21 mouse cellular contexts compared by ENCODE assay signal in genomic region chr11:115792353-115792752, GRCm38 (mm10). TPM values are rescaled to one million over a fixed set of nuclear protein-coding genes. Genes with fewer than 3 reads are reported as not detected.
DNase-seq lines count a peak whose midpoint lies in the region; ATAC-seq lines count a peak whose summit lies in the region.
"Had no signal": no experiment of that assay in that cellular context is flagged by ENCODE, and none has a peak within 500 bp of the region (broad histone marks: within the 10 kb centered on the region; RNA-seq: fewer than 3 reads in every experiment).

No protein-coding gene starts in this region.

- peak; percentile 14 for DNase-seq in heart, postnatal 4 days
- no peak for DNase-seq in heart, embryonic 10.5 days (ENCODE audit: low spot score)
- peak; percentile 88 for DNase-seq in adrenal gland, postnatal 14 days
- DNase-seq in cerebellum, adult 18-20 months, result peak; percentile 55 to 70
- peak; percentile 52 to 55 for DNase-seq in cerebellum, postnatal 14 days
- no peak for DNase-seq in adipocyte (ENCODE audit: low spot score)
- DNase-seq: heart, adult 11 months; kidney, adult 11 months; kidney, postnatal 4 days; thymus, adult 2 months; thymus, postnatal 4 days had no signal

- peaks cover 97% of the 10 kb centered on the region for H3K36me3 ChIP-seq in heart, embryonic 10.5 days

- no peak overlapping the region for H3K27ac ChIP-seq in heart, embryonic 10.5 days
- H3K27ac ChIP-seq: embryonic facial prominence, embryonic 12.5 days; forebrain, embryonic 12.5 days; heart, embryonic 13.5 days; hindbrain, embryonic 13.5 days; kidney, embryonic 15.5 days; left cerebral cortex, adult 2 months; macrophage; stomach, postnatal 0 days had no signal

- WGBS in heart, embryonic 10.5 days, result 82% methylated on average over 14 of the region's 14 CpGs

- no peak overlapping the region for H3K4me3 ChIP-seq in heart, embryonic 10.5 days
- H3K4me3 ChIP-seq: embryonic facial prominence, embryonic 12.5 days; forebrain, embryonic 12.5 days; heart, embryonic 13.5 days; hindbrain, embryonic 13.5 days; kidney, embryonic 15.5 days; left cerebral cortex, adult 2 months had no signal

- ATAC-seq in erythroid progenitor cell, adult 5-6 weeks (replicated peaks; ENCODE audit: low FRiP score, poor library complexity, severe bottlenecking), result no peak
- ATAC-seq in granulocyte monocyte progenitor cell, adult 5-6 weeks (replicated peaks; ENCODE audit: poor library complexity, severe bottlenecking), result no peak

- no peaks in the 10 kb centered on the region; the same call in 1 of the 2 replicates for H3K4me1 ChIP-seq in heart, embryonic 10.5 days
- H3K4me1 ChIP-seq: embryonic facial prominence, embryonic 12.5 days; forebrain, embryonic 12.5 days; heart, embryonic 13.5 days; kidney, embryonic 15.5 days had no signal

- H3K9me3 ChIP-seq in heart, embryonic 10.5 days, result no peaks in the 10 kb centered on the region
- H3K9me3 ChIP-seq: embryonic facial prominence, embryonic 12.5 days; forebrain, embryonic 12.5 days; heart, embryonic 13.5 days; hindbrain, embryonic 13.5 days; kidney, embryonic 15.5 days had no signal

- H3K27me3 ChIP-seq in heart, embryonic 10.5 days (ENCODE audit: insufficient read depth, poor library complexity, severe bottlenecking), result no peaks in the 10 kb centered on the region
- H3K27me3 ChIP-seq: embryonic facial prominence, embryonic 12.5 days; forebrain, embryonic 12.5 days; heart, embryonic 13.5 days; hindbrain, embryonic 13.5 days; kidney, embryonic 15.5 days had no signal

RNA-seq across cellular contexts. Expression of gene Caskin2, which starts 21.1 kb away (rescaled TPM):
- 10 to 100 TPM; 51.7 to 58.8 TPM for total RNA-seq in heart, postnatal 4 days (2021)
- polyA plus RNA-seq in heart, embryonic 10.5 days (2016; fragmentation: Nextera tagmentation; extraction: Ambion mirVana), result 18.7 and 21.4 TPM in 2 replicates
- total RNA-seq in adrenal gland, postnatal 14 days (2021), result 53.7 and 57.5 TPM in 2 replicates
- 6.7 and 13.0 TPM in 2 replicates for total RNA-seq in erythroid progenitor cell, adult 5-6 weeks (2015; ENCODE audit: low replicate concordance)
- 5.6 and 6.0 TPM in 2 replicates for total RNA-seq in erythroid progenitor cell, adult 5-6 weeks (2017; ENCODE audit: low replicate concordance)
- 1.9 and 5.1 TPM in 2 replicates for total RNA-seq in granulocyte monocyte progenitor cell, adult 5-6 weeks (2014; fragmentation: Nextera tagmentation)
- 1.7 and 3.5 TPM in 2 replicates for total RNA-seq in granulocyte monocyte progenitor cell, adult 5-6 weeks (2017)

RNA-seq across cellular contexts. Expression of gene Tsen54, which starts 22.2 kb away (rescaled TPM):
- total RNA-seq in heart, postnatal 4 days (2021), result 10 to 100 TPM; 13.0 to 14.2 TPM
- 39.1 and 41.7 TPM in 2 replicates for polyA plus RNA-seq in heart, embryonic 10.5 days (2016; fragmentation: Nextera tagmentation; extraction: Ambion mirVana)
- total RNA-seq in adrenal gland, postnatal 14 days (2021), result 16.3 and 20.3 TPM in 2 replicates
- 4.0 and 12.6 TPM in 2 replicates for total RNA-seq in erythroid progenitor cell, adult 5-6 weeks (2015; ENCODE audit: low replicate concordance)
- 3.6 and 4.3 TPM in 2 replicates for total RNA-seq in erythroid progenitor cell, adult 5-6 weeks (2017; ENCODE audit: low replicate concordance)
- 21.9 and 22.5 TPM in 2 replicates for total RNA-seq in granulocyte monocyte progenitor cell, adult 5-6 weeks (2014; fragmentation: Nextera tagmentation)
- total RNA-seq in granulocyte monocyte progenitor cell, adult 5-6 weeks (2017), result 8.5 and 18.6 TPM in 2 replicates

RNA-seq across cellular contexts. Expression of gene Tmem94, which starts 27.1 kb away (rescaled TPM):
- 100 to 1,000 TPM; 103 to 108 TPM for total RNA-seq in heart, postnatal 4 days (2021)
- 35.0 and 56.8 TPM in 2 replicates for polyA plus RNA-seq in heart, embryonic 10.5 days (2016; fragmentation: Nextera tagmentation; extraction: Ambion mirVana)
- 64.4 and 65.1 TPM in 2 replicates for total RNA-seq in adrenal gland, postnatal 14 days (2021)
- 32.1 and 36.9 TPM in 2 replicates for total RNA-seq in erythroid progenitor cell, adult 5-6 weeks (2015; ENCODE audit: low replicate concordance)
- 35.2 and 35.3 TPM in 2 replicates for total RNA-seq in erythroid progenitor cell, adult 5-6 weeks (2017; ENCODE audit: low replicate concordance)
- 17.6 and 33.4 TPM in 2 replicates for total RNA-seq in granulocyte monocyte progenitor cell, adult 5-6 weeks (2014; fragmentation: Nextera tagmentation)
- total RNA-seq in granulocyte monocyte progenitor cell, adult 5-6 weeks (2017), result 9.0 and 17.2 TPM in 2 replicates

RNA-seq across cellular contexts. Expression of gene Llgl2, which starts 31.5 kb away (rescaled TPM):
- 10 to 100 TPM; 20.0 to 21.2 TPM for total RNA-seq in heart, postnatal 4 days (2021)
- 35.0 and 40.8 TPM in 2 replicates for polyA plus RNA-seq in heart, embryonic 10.5 days (2016; fragmentation: Nextera tagmentation; extraction: Ambion mirVana)
- 11.4 and 11.8 TPM in 2 replicates for total RNA-seq in adrenal gland, postnatal 14 days (2021)
- 1.7 TPM in 1 of 2 replicates, not detected in the other for total RNA-seq in erythroid progenitor cell, adult 5-6 weeks (2015; ENCODE audit: low replicate concordance)
- total RNA-seq in erythroid progenitor cell, adult 5-6 weeks (2017; ENCODE audit: low replicate concordance), result 0.26 and 1.8 TPM in 2 replicates
- 4.2 and 11.3 TPM in 2 replicates for total RNA-seq in granulocyte monocyte progenitor cell, adult 5-6 weeks (2014; fragmentation: Nextera tagmentation)
- 2.8 and 4.1 TPM in 2 replicates for total RNA-seq in granulocyte monocyte progenitor cell, adult 5-6 weeks (2017)

Comparison
In these comparisons a context has a peak if more than half of its experiments do, and no peak if none do; other contexts are left out.
1. DNase-seq: peak in heart, postnatal 4 days (single experiment), adrenal gland, postnatal 14 days (single experiment), cerebellum, adult 18-20 months (2 of 2) and cerebellum, postnatal 14 days (2 of 2); none in heart, embryonic 10.5 days (single experiment) and adipocyte (single experiment).